Mouse (Mus musculus) spleen, adult 2 months (tissue): ENCODE data around the gene Iqck. TPM values are rescaled to one million over a fixed set of nuclear protein-coding genes. Genes with fewer than 3 reads are reported as not detected.

ENCODE experiments used
- DNase-seq, 2 experiments: peaks; one replicate each; pipeline versions ENCODE4 v3.0.0 to v3.0.0-alpha.2; 2012 to 2021; ENCODE audit warnings: low spot score in 2 of 2, low read depth in 1 of 2
- H3K27ac ChIP-seq: fragments of 200-500 bp; 2 replicates; pipeline ENCODE4 v1.5.1; 2012; ENCODE audit warnings: low read length, inconsistent platforms; ENCODE audit not compliant: insufficient read depth
- H3K27me3 ChIP-seq: fragments of 200-500 bp; 2 replicates; pipeline ENCODE4 v1.6.1; 2012; ENCODE audit warnings: mild to moderate bottlenecking, moderate library complexity, low read length, inconsistent platforms; ENCODE audit not compliant: control insufficient read depth, insufficient read depth
- H3K36me3 ChIP-seq: fragments of 200-500 bp; 2 replicates; pipeline ENCODE4 v1.6.1; 2012; ENCODE audit warnings: mild to moderate bottlenecking, low read length, inconsistent platforms; ENCODE audit not compliant: control insufficient read depth, insufficient read depth
- H3K4me1 ChIP-seq: fragments of 200-500 bp; 2 replicates; pipeline ENCODE4 v1.6.1; 2011; ENCODE audit warnings: inconsistent platforms; ENCODE audit not compliant: control insufficient read depth, insufficient read depth, insufficient read length
- H3K4me3 ChIP-seq: fragments of 200-500 bp; 2 replicates; pipeline ENCODE4 v1.5.1; 2011; ENCODE audit warnings: mild to moderate bottlenecking, inconsistent platforms; ENCODE audit not compliant: insufficient read depth, insufficient read length; ENCODE audit errors: extremely low read depth
- CTCF ChIP-seq: fragments of 200-500 bp; IDR thresholded peaks from 2 replicates; pipeline ENCODE4 v1.5.1; 2011; ENCODE audit warnings: mild to moderate bottlenecking, inconsistent platforms; ENCODE audit not compliant: insufficient read depth, insufficient read length, insufficient replicate concordance; ENCODE audit errors: extremely low read depth
- POLR2A ChIP-seq: fragments of 200-500 bp; IDR thresholded peaks from 2 replicates; pipeline ENCODE4 v1.6.1; 2011; ENCODE audit warnings: low read depth, low read length, inconsistent platforms
- WGBS: fragments of 180-500 bp; shearing (Covaris S2); methylation state at CpG from one replicate; pipeline ENCODE4 v1.1.7; 2018; 5-methylcytosine and 5-hydroxymethylcytosine counted together
- polyA plus RNA-seq: library from polyadenylated mRNA; depleted of rRNA; stranded (reverse); fragments of >200 nt; gene quantifications from 2 replicates; pipeline ENCODE4 v1.2.3, GENCODE M21; 2012

The Iqck gene
- polyA plus RNA-seq, 1 experiment, result 0.48 TPM

- Histone ChIP-seq H3K4me3 (no peak overlapping the region), H3K36me3 (peaks cover 49% of the 10 kb centered on the region), H3K27ac (no peak overlapping the region), H3K27me3 (no peaks in the 10 kb centered on the region), H3K4me1 (no peaks in the 10 kb centered on the region)
- no peak for DNase-seq
- 84% methylated on average over 8 of the region's 8 CpGs for WGBS
- TF ChIP-seq CTCF, result no peak
- no peak for TF ChIP-seq POLR2A
Measured at GRCm38 (mm10) chr7:118841030-118841745, 14.4 kb upstream of the Iqck start.

- peaks cover 51% of the 10 kb centered on the region for H3K36me3 ChIP-seq
- TF ChIP-seq CTCF (no peak), POLR2A (no peak)
- H3K27me3 ChIP-seq, result no peaks in the 10 kb centered on the region
- no peak overlapping the region for H3K27ac ChIP-seq
- no peak for DNase-seq
- 56% methylated on average over 1 of the region's 1 CpGs for WGBS
- no peak overlapping the region for H3K4me3 ChIP-seq
- no peaks in the 10 kb centered on the region for H3K4me1 ChIP-seq
Measured at GRCm38 (mm10) chr7:118841796-118842195, 13.8 kb upstream of the Iqck start.

- Histone ChIP-seq H3K27ac (no peak overlapping the region), H3K4me1 (no peaks in the 10 kb centered on the region), H3K27me3 (no peaks in the 10 kb centered on the region), H3K4me3 (no peak overlapping the region), H3K36me3 (peaks cover 46% of the 10 kb centered on the region)
- TF ChIP-seq CTCF (no peak), POLR2A (no peak)
- no peak for DNase-seq
- WGBS, result 77% methylated on average over 4 of the region's 4 CpGs
Measured at GRCm38 (mm10) chr7:118842938-118843337, 12.6 kb upstream of the Iqck start.

- no peak for DNase-seq
- peaks cover 47% of the 10 kb centered on the region for H3K36me3 ChIP-seq
- 79% methylated on average over 5 of the region's 5 CpGs for WGBS
Measured at GRCm38 (mm10) chr7:118845141-118845540, 10.4 kb upstream of the Iqck start.

GRCm38 (mm10) chr7:118846329-118846728 is 9.2 kb upstream of the Iqck start:
- TF ChIP-seq POLR2A, result no peak
- no peak for TF ChIP-seq CTCF
- Histone ChIP-seq H3K36me3 (peaks cover 42% of the 10 kb centered on the region), H3K27me3 (no peaks in the 10 kb centered on the region), H3K4me3 (no peak overlapping the region), H3K4me1 (no peaks in the 10 kb centered on the region), H3K27ac (no peak overlapping the region)
- 90% methylated on average over 4 of the region's 4 CpGs for WGBS
- no peak for DNase-seq

More at GRCm38 (mm10) chr7:118845141-118845540, 10.4 kb upstream of the Iqck start:
- Histone ChIP-seq H3K27me3 (no peaks in the 10 kb centered on the region), H3K4me1 (no peaks in the 10 kb centered on the region), H3K4me3 (no peak overlapping the region), H3K27ac (no peak overlapping the region)
- TF ChIP-seq CTCF (no peak), POLR2A (no peak)

- TF ChIP-seq CTCF (no peak), POLR2A (no peak)
- H3K4me3 ChIP-seq, result no peak overlapping the region
- H3K36me3 ChIP-seq, result peaks cover 35% of the 10 kb centered on the region
- no peak overlapping the region for H3K27ac ChIP-seq
- no peaks in the 10 kb centered on the region for H3K4me1 ChIP-seq
- no peaks in the 10 kb centered on the region for H3K27me3 ChIP-seq
- 67% methylated on average over 10 of the region's 10 CpGs for WGBS
- DNase-seq, result no peak
Measured at GRCm38 (mm10) chr7:118848796-118849195, 6.8 kb upstream of the Iqck start.

- 79% methylated on average over 5 of the region's 5 CpGs for WGBS
- no peak overlapping the region for H3K27ac ChIP-seq
- DNase-seq, result no peak
Measured at GRCm38 (mm10) chr7:118849543-118850250, 5.9 kb upstream of the Iqck start.

More at GRCm38 (mm10) chr7:118849543-118850250, 5.9 kb upstream of the Iqck start:
- no peak for TF ChIP-seq CTCF
- peaks cover 27% of the 10 kb centered on the region for H3K36me3 ChIP-seq
- H3K4me1 ChIP-seq, result peaks cover 2% of the 10 kb centered on the region; the same call in 1 of the 2 replicates
- H3K27me3 ChIP-seq, result no peaks in the 10 kb centered on the region
- no peak overlapping the region for H3K4me3 ChIP-seq
